Mouse (Mus musculus): ENCODE measurements around the gene Gzf1.

GRCm38 (mm10) chr2:148719271-148719995 lies 38.6 kb downstream of the Gzf1 start:
- no peak for TF ChIP-seq ZNF384 (IDR thresholded peaks at IDR 0.05; ENCODE audit: low read depth, low read length)
- TF ChIP-seq HCFC1 (IDR thresholded peaks at IDR 0.05; ENCODE audit: borderline replicate concordance, insufficient read depth, low read length): no peak
- no peak for TF ChIP-seq CHD2 (IDR thresholded peaks at IDR 0.05; ENCODE audit: low read depth, low read length)
- TF ChIP-seq MAFK (IDR thresholded peaks at IDR 0.05; ENCODE audit: insufficient read depth, low read depth, low read length): no peak

Measured in ES-E14 (cell line).